Mouse (Mus musculus) embryo, embryonic 11.5 days (tissue): ENCODE measurements around the gene Fam13c.

Source experiments
- DNase-seq: peaks from one replicate; pipeline ENCODE4 v3.0.0-alpha.2; 2012; ENCODE audit warnings: low read depth, low spot score

Gene Fam13c

GRCm38 (mm10) chr10:70520143-70521131 lies 80.2 kb downstream of the Fam13c start:
- peak; percentile 46 for DNase-seq

- no peak for DNase-seq
Observed at GRCm38 (mm10) chr10:70521379-70521778, 81.1 kb downstream of the Fam13c start.

- no peak for DNase-seq
Observed at GRCm38 (mm10) chr10:70530185-70530823, 90.0 kb downstream of the Fam13c start.

- no peak for DNase-seq
Observed at GRCm38 (mm10) chr10:70532249-70532648, 92.0 kb downstream of the Fam13c start.

- DNase-seq, result no peak
Observed at GRCm38 (mm10) chr10:70533301-70533781, 93.1 kb downstream of the Fam13c start.

- no peak for DNase-seq
Observed at GRCm38 (mm10) chr10:70533986-70534385, 93.7 kb downstream of the Fam13c start.

GRCm38 (mm10) chr10:70534571-70534970 lies 94.3 kb downstream of the Fam13c start:
- no peak for DNase-seq

GRCm38 (mm10) chr10:70535401-70535800 lies 95.1 kb downstream of the Fam13c start:
- DNase-seq, result no peak

GRCm38 (mm10) chr10:70537694-70538093 lies 97.4 kb downstream of the Fam13c start:
- no peak for DNase-seq

- no peak for DNase-seq
Observed at GRCm38 (mm10) chr10:70539251-70539650, 99.0 kb downstream of the Fam13c start.

- peak; percentile 38 for DNase-seq
Observed at GRCm38 (mm10) chr10:70540456-70541195, 100.3 kb downstream of the Fam13c start.

- DNase-seq, result no peak
Observed at GRCm38 (mm10) chr10:70542857-70543256, 102.6 kb downstream of the Fam13c start.

- no peak for DNase-seq
Observed at GRCm38 (mm10) chr10:70552531-70552930, 112.2 kb downstream of the Fam13c start.

GRCm38 (mm10) chr10:70563636-70564035 lies 123.4 kb downstream of the Fam13c start:
- peak; percentile 47 for DNase-seq

GRCm38 (mm10) chr10:70581556-70582211 lies 141.4 kb downstream of the Fam13c start:
- no peak for DNase-seq

GRCm38 (mm10) chr10:70584171-70584570 lies 143.9 kb downstream of the Fam13c start:
- no peak for DNase-seq

GRCm38 (mm10) chr10:70586876-70587405 lies 146.7 kb downstream of the Fam13c start:
- DNase-seq, result no peak

GRCm38 (mm10) chr10:70594007-70594406 lies 153.7 kb downstream of the Fam13c start:
- DNase-seq, result no peak

- DNase-seq, result peak; percentile 61
Observed at GRCm38 (mm10) chr10:70598081-70598515, 157.8 kb downstream of the Fam13c start.

- peak; percentile 24 for DNase-seq
Observed at GRCm38 (mm10) chr10:70598516-70599125, 158.3 kb downstream of the Fam13c start.
